Mouse (Mus musculus): Measurements from ENCODE around the gene Brk1. TPM values are rescaled to one million over a fixed set of nuclear protein-coding genes. Genes with fewer than 3 reads are reported as not detected.

Brk1 gene
- total and polyA plus RNA-seq, 2 experiments from 2014 or later: 211 to 295 TPM

- Histone ChIP-seq H3K27ac (no peak overlapping the region), H3K36me3 (ENCODE audit: insufficient read depth, low read length) (no peaks in the 10 kb centered on the region), H3K9me3 (ENCODE audit: low read length) (no peaks in the 10 kb centered on the region), H3K4me3 (ENCODE audit: low read length) (no peak overlapping the region), H3K4me2 (ENCODE audit: low read depth, low read length) (no peak overlapping the region), H3K4me1 (ENCODE audit: insufficient read depth, low read length) (no peaks in the 10 kb centered on the region), H3K27me3 (ENCODE audit: insufficient read depth, low read length) (no peaks in the 10 kb centered on the region), H3K9ac (replicated peaks; ENCODE audit: low read length) (no peak overlapping the region)
- peak; percentile 12 for DNase-seq (ENCODE audit: low spot score)
- TF ChIP-seq CTCF (IDR thresholded peaks at IDR 0.05; ENCODE audit: low read depth): peak; percentile 17; the same call in 1 of the 2 replicates
- ATAC-seq: peak; percentile 32; the same call in 1 of the 2 replicates
- 63% methylated on average over 5 of the region's 5 CpGs for WGBS
These were observed 17.9 kb upstream of the Brk1 start for GRCm38 (mm10) chr6:113586466-113587183.

GRCm38 (mm10) chr6:113592637-113593036 lies 11.9 kb upstream of the Brk1 start:
- ATAC-seq: no peak
- Histone ChIP-seq H3K4me1 (ENCODE audit: insufficient read depth, low read length) (no peaks in the 10 kb centered on the region), H3K27ac (no peak overlapping the region), H3K9ac (replicated peaks; ENCODE audit: low read length) (no peak overlapping the region), H3K9me3 (ENCODE audit: low read length) (no peaks in the 10 kb centered on the region), H3K4me3 (ENCODE audit: low read length) (no peak overlapping the region), H3K27me3 (ENCODE audit: insufficient read depth, low read length) (no peaks in the 10 kb centered on the region), H3K4me2 (ENCODE audit: low read depth, low read length) (no peak overlapping the region), H3K36me3 (ENCODE audit: insufficient read depth, low read length) (no peaks in the 10 kb centered on the region)
- DNase-seq (ENCODE audit: low spot score): no peak
- TF ChIP-seq CTCF (IDR thresholded peaks at IDR 0.05; ENCODE audit: low read depth): no peak
- WGBS: 92% methylated on average over 2 of the region's 2 CpGs

GRCm38 (mm10) chr6:113597945-113598344 lies 6.6 kb upstream of the Brk1 start:
- Histone ChIP-seq H3K4me1 (ENCODE audit: insufficient read depth, low read length) (no peaks in the 10 kb centered on the region), H3K4me2 (ENCODE audit: low read depth, low read length) (no peak overlapping the region), H3K9ac (replicated peaks; ENCODE audit: low read length) (no peak overlapping the region), H3K27ac (no peak overlapping the region), H3K4me3 (ENCODE audit: low read length) (no peak overlapping the region), H3K27me3 (ENCODE audit: insufficient read depth, low read length) (no peaks in the 10 kb centered on the region), H3K9me3 (ENCODE audit: low read length) (no peaks in the 10 kb centered on the region), H3K36me3 (ENCODE audit: insufficient read depth, low read length) (no peaks in the 10 kb centered on the region)
- no peak for ATAC-seq
- 88% methylated on average over 4 of the region's 4 CpGs for WGBS
- TF ChIP-seq CTCF (IDR thresholded peaks at IDR 0.05; ENCODE audit: low read depth): no peak
- DNase-seq (ENCODE audit: low spot score): no peak

- H3K27ac ChIP-seq: no peak overlapping the region
- no peak overlapping the region for H3K4me3 ChIP-seq (ENCODE audit: low read length)
- 73% methylated on average over 5 of the region's 5 CpGs for WGBS
- no peak for TF ChIP-seq CTCF (IDR thresholded peaks at IDR 0.05; ENCODE audit: low read depth)
- no peaks in the 10 kb centered on the region for H3K36me3 ChIP-seq (ENCODE audit: insufficient read depth, low read length)
- no peak overlapping the region for H3K4me2 ChIP-seq (ENCODE audit: low read depth, low read length)
- ATAC-seq (no peak), DNase-seq (ENCODE audit: low spot score) (no peak)
- H3K4me1 ChIP-seq (ENCODE audit: insufficient read depth, low read length): no peaks in the 10 kb centered on the region
- no peak overlapping the region for H3K9ac ChIP-seq (replicated peaks; ENCODE audit: low read length)
- no peaks in the 10 kb centered on the region for H3K27me3 ChIP-seq (ENCODE audit: insufficient read depth, low read length)
- no peaks in the 10 kb centered on the region for H3K9me3 ChIP-seq (ENCODE audit: low read length)
These were observed 4.7 kb upstream of the Brk1 start for GRCm38 (mm10) chr6:113599833-113600232.

- Histone ChIP-seq H3K4me1 (ENCODE audit: insufficient read depth, low read length) (no peaks in the 10 kb centered on the region), H3K9ac (replicated peaks; ENCODE audit: low read length) (no peak within 1 kb of the TSS), H3K9me3 (ENCODE audit: low read length) (no peaks in the 10 kb centered on the region), H3K4me2 (ENCODE audit: low read depth, low read length) (no peak within 1 kb of the TSS), H3K27me3 (ENCODE audit: insufficient read depth, low read length) (no peaks in the 10 kb centered on the region), H3K27ac (no peak within 1 kb of the TSS), H3K36me3 (ENCODE audit: insufficient read depth, low read length) (no peaks in the 10 kb centered on the region), H3K4me3 (ENCODE audit: low read length) (no peak within 1 kb of the TSS)
- no peak for ATAC-seq
- DNase-seq (ENCODE audit: low spot score): no peak
- 32% methylated on average over 23 of the region's 23 CpGs for WGBS
- TF ChIP-seq CTCF (IDR thresholded peaks at IDR 0.05; ENCODE audit: low read depth): no peak
These were observed 3.9 kb upstream of the Brk1 start, which contains the start of gene Fancd2os for GRCm38 (mm10) chr6:113600543-113601139. Fancd2os (minus strand) TSS chr6:113600715.

- TF ChIP-seq CTCF (IDR thresholded peaks at IDR 0.05; ENCODE audit: low read depth): no peak
- Histone ChIP-seq H3K9me3 (ENCODE audit: low read length) (no peaks in the 10 kb centered on the region), H3K27me3 (ENCODE audit: insufficient read depth, low read length) (no peaks in the 10 kb centered on the region), H3K27ac (no peak overlapping the region), H3K4me1 (ENCODE audit: insufficient read depth, low read length) (peaks cover 10% of the 10 kb centered on the region; the same call in 1 of the 2 replicates), H3K36me3 (ENCODE audit: insufficient read depth, low read length) (no peaks in the 10 kb centered on the region), H3K4me2 (ENCODE audit: low read depth, low read length) (no peak overlapping the region), H3K9ac (replicated peaks; ENCODE audit: low read length) (no peak overlapping the region), H3K4me3 (ENCODE audit: low read length) (no peak overlapping the region)
- no peak for ATAC-seq
- no peak for DNase-seq (ENCODE audit: low spot score)
- WGBS: 93% methylated on average over 6 of the region's 6 CpGs
These were observed 1.8 kb upstream of the Brk1 start for GRCm38 (mm10) chr6:113602821-113603220.

GRCm38 (mm10) chr6:113603993-113604392 lies 579 bp upstream of the Brk1 start:
- Histone ChIP-seq H3K9ac (replicated peaks; ENCODE audit: low read length) (peak overlapping the region; percentile 92), H3K27ac (peak overlapping the region; percentile 93), H3K4me2 (ENCODE audit: low read depth, low read length) (peak overlapping the region; percentile 69), H3K36me3 (ENCODE audit: insufficient read depth, low read length) (no peaks in the 10 kb centered on the region), H3K9me3 (ENCODE audit: low read length) (no peaks in the 10 kb centered on the region), H3K4me1 (ENCODE audit: insufficient read depth, low read length) (peaks cover 10% of the 10 kb centered on the region; the same call in 1 of the 2 replicates), H3K4me3 (ENCODE audit: low read length) (peak overlapping the region; percentile 90), H3K27me3 (ENCODE audit: insufficient read depth, low read length) (no peaks in the 10 kb centered on the region)
- 52% methylated on average over 12 of the region's 12 CpGs for WGBS
- ATAC-seq (no peak), DNase-seq (ENCODE audit: low spot score) (no peak)
- no peak for TF ChIP-seq CTCF (IDR thresholded peaks at IDR 0.05; ENCODE audit: low read depth)

Data from hindbrain, postnatal 0 days (tissue).